Comparison of ENCODE assay signal across 27 mouse cellular contexts in the genomic region with DNA sequence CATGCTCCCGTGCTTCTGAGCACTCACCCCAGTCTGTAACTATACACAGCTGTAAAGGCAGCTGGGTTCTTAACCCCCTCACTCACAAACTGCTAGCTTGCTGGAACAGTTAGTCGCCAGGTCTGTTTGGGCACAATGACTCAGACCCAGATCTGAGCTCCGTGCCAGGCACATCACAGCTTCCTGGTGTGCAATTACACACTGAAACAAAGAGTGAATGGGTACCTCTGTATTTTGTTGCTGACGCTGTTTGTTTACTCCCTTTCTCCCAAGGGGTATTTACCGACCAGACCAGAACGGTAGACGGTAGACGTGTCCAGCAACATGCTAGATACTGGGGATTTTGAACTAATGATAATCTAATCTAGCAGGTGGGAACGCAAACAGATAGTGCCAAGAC.
A peak's percentile ranks its signal among the peaks of the same experiment; 100 is the strongest.
DNase-seq lines count a peak whose midpoint lies in the region; ATAC-seq and TF ChIP-seq lines count a peak whose summit lies in the region.
"Had no signal": no experiment of that assay in that cellular context is flagged by ENCODE, and none has a peak within 500 bp of the region (broad histone marks: within the 10 kb centered on the region; RNA-seq: fewer than 3 reads in every experiment).

No protein-coding gene starts in this region.

- ATAC-seq in heart, embryonic 15.5 days (replicated peaks; ENCODE audit: insufficient number of reproducible peaks, insufficient read depth, low FRiP score, low read depth) = no peak
- ATAC-seq in neural tube, embryonic 14.5 days (ENCODE audit: low read depth) = peak; percentile 28; the same call in 1 of the 2 replicates
- no peak for ATAC-seq in neural tube, embryonic 15.5 days (ENCODE audit: low FRiP score)
- peak; percentile 64 for ATAC-seq in stomach, postnatal 0 days (ENCODE audit: low FRiP score, low TSS enrichment)
- ATAC-seq: forebrain, embryonic 15.5 days; intestine, postnatal 0 days; Patski had no signal

- H3K4me1 ChIP-seq in heart, embryonic 15.5 days (replicated peaks) = peaks cover 10% of the 10 kb centered on the region
- peaks cover 8% of the 10 kb centered on the region; the same call in 1 of the 2 replicates for H3K4me1 ChIP-seq in heart, embryonic 10.5 days
- H3K4me1 ChIP-seq in neural tube, embryonic 14.5 days (ENCODE audit: control insufficient read depth, insufficient read depth, low read length) = no peaks in the 10 kb centered on the region
- peaks cover 10% of the 10 kb centered on the region; the same call in 1 of the 2 replicates for H3K4me1 ChIP-seq in neural tube, embryonic 15.5 days
- no peaks in the 10 kb centered on the region for H3K4me1 ChIP-seq in stomach, postnatal 0 days (replicated peaks; ENCODE audit: control insufficient read depth, insufficient read depth)
- H3K4me1 ChIP-seq: liver, embryonic 15.5 days had no signal

- no peaks in the 10 kb centered on the region for H3K9me3 ChIP-seq in heart, embryonic 15.5 days (replicated peaks)
- no peaks in the 10 kb centered on the region for H3K9me3 ChIP-seq in heart, embryonic 10.5 days
- H3K9me3 ChIP-seq in neural tube, embryonic 14.5 days (ENCODE audit: control insufficient read depth, low read length) = peaks cover 2% of the 10 kb centered on the region; the same call in 1 of the 2 replicates
- H3K9me3 ChIP-seq in neural tube, embryonic 15.5 days (replicated peaks) = no peaks in the 10 kb centered on the region
- H3K9me3 ChIP-seq in stomach, postnatal 0 days (ENCODE audit: control insufficient read depth, low read length) = no peaks in the 10 kb centered on the region
- H3K9me3 ChIP-seq: forebrain, embryonic 15.5 days; liver, embryonic 15.5 days had no signal

- no peaks in the 10 kb centered on the region for H3K27me3 ChIP-seq in heart, embryonic 15.5 days
- H3K27me3 ChIP-seq in heart, embryonic 10.5 days (ENCODE audit: insufficient read depth, poor library complexity, severe bottlenecking) = no peaks in the 10 kb centered on the region
- no peaks in the 10 kb centered on the region for H3K27me3 ChIP-seq in neural tube, embryonic 14.5 days (ENCODE audit: control insufficient read depth, insufficient read depth, low read length)
- no peaks in the 10 kb centered on the region for H3K27me3 ChIP-seq in neural tube, embryonic 15.5 days (replicated peaks)
- H3K27me3 ChIP-seq in stomach, postnatal 0 days (ENCODE audit: control insufficient read depth, insufficient read depth, low read length) = no peaks in the 10 kb centered on the region
- H3K27me3 ChIP-seq: CH12.LX; embryonic facial prominence, embryonic 12.5 days; forebrain, embryonic 15.5 days; limb, embryonic 12.5 days; liver, embryonic 15.5 days; Patski had no signal

- H3K4me3 ChIP-seq in heart, embryonic 15.5 days = no peak overlapping the region
- no peak overlapping the region for H3K4me3 ChIP-seq in heart, embryonic 10.5 days
- no peak overlapping the region for H3K4me3 ChIP-seq in neural tube, embryonic 14.5 days (ENCODE audit: low read depth, low read length)
- no peak overlapping the region for H3K4me3 ChIP-seq in neural tube, embryonic 15.5 days (replicated peaks)
- no peak overlapping the region for H3K4me3 ChIP-seq in stomach, postnatal 0 days (ENCODE audit: low read depth, low read length)
- H3K4me3 ChIP-seq: embryonic facial prominence, embryonic 12.5 days; forebrain, embryonic 10.5 days; forebrain, embryonic 15.5 days; hindbrain, embryonic 10.5 days; limb, embryonic 12.5 days; liver, embryonic 15.5 days had no signal

- peak overlapping the region; percentile 32; the same call in 1 of the 2 replicates for H3K27ac ChIP-seq in heart, embryonic 15.5 days
- no peak overlapping the region for H3K27ac ChIP-seq in heart, embryonic 10.5 days
- no peak overlapping the region for H3K27ac ChIP-seq in neural tube, embryonic 14.5 days (ENCODE audit: low read depth, low read length)
- no peak overlapping the region for H3K27ac ChIP-seq in neural tube, embryonic 15.5 days (replicated peaks)
- H3K27ac ChIP-seq in stomach, postnatal 0 days (replicated peaks) = no peak overlapping the region
- H3K27ac ChIP-seq: embryonic facial prominence, embryonic 12.5 days; forebrain, embryonic 10.5 days; forebrain, embryonic 15.5 days; hindbrain, embryonic 10.5 days; limb, embryonic 12.5 days; liver, embryonic 15.5 days had no signal

- TF ChIP-seq CTCF in stomach, postnatal 0 days (IDR thresholded peaks at IDR 0.05; ENCODE audit: low read depth) = no peak

- no peak overlapping the region for H3K4me2 ChIP-seq in heart, embryonic 15.5 days
- no peak overlapping the region for H3K4me2 ChIP-seq in neural tube, embryonic 14.5 days (ENCODE audit: low read depth, low read length)
- H3K4me2 ChIP-seq in neural tube, embryonic 15.5 days = no peak overlapping the region
- no peak overlapping the region for H3K4me2 ChIP-seq in stomach, postnatal 0 days (replicated peaks; ENCODE audit: low read depth)
- H3K4me2 ChIP-seq: embryonic facial prominence, embryonic 12.5 days; forebrain, embryonic 15.5 days; limb, embryonic 12.5 days; liver, embryonic 15.5 days; lung, embryonic 14.5 days had no signal

- H3K36me3 ChIP-seq in heart, embryonic 15.5 days = no peaks in the 10 kb centered on the region
- H3K36me3 ChIP-seq in heart, embryonic 10.5 days = no peaks in the 10 kb centered on the region
- no peaks in the 10 kb centered on the region for H3K36me3 ChIP-seq in neural tube, embryonic 14.5 days (ENCODE audit: control insufficient read depth, insufficient read depth, low read length)
- no peaks in the 10 kb centered on the region for H3K36me3 ChIP-seq in neural tube, embryonic 15.5 days
- no peaks in the 10 kb centered on the region for H3K36me3 ChIP-seq in stomach, postnatal 0 days (ENCODE audit: control insufficient read depth, insufficient read depth, low read length)
- H3K36me3 ChIP-seq: forebrain, embryonic 15.5 days; liver, embryonic 15.5 days had no signal

- no peak for DNase-seq in heart, embryonic 10.5 days (ENCODE audit: low spot score)
- DNase-seq in brain, adult 2 months (ENCODE audit: low read depth, low spot score) = peak; percentile 22
- DNase-seq in stomach, postnatal 0 days (ENCODE audit: low spot score) = peak; percentile 35
- DNase-seq in spleen, adult 18-20 months = no peak
- DNase-seq: adrenal gland, postnatal 14 days; cerebellum, adult 11-12 months; cerebellum, adult 9-11 months; embryo, embryonic 11 days; kidney, adult 9 months; kidney, postnatal 10 days; lung, embryonic 14.5 days; lung, postnatal 14 days; midbrain, embryonic 14.5 days; thymus, adult 18-20 months; thymus, postnatal 25 days had no signal

- H3K9ac ChIP-seq in heart, embryonic 15.5 days = no peak overlapping the region
- H3K9ac ChIP-seq in neural tube, embryonic 14.5 days (replicated peaks; ENCODE audit: low read depth, low read length) = no peak overlapping the region
- no peak overlapping the region for H3K9ac ChIP-seq in neural tube, embryonic 15.5 days (replicated peaks)
- no peak overlapping the region for H3K9ac ChIP-seq in stomach, postnatal 0 days (ENCODE audit: low read length)
- H3K9ac ChIP-seq: embryonic facial prominence, embryonic 12.5 days; forebrain, embryonic 15.5 days; limb, embryonic 12.5 days; liver, embryonic 15.5 days; lung, embryonic 14.5 days had no signal

- no peak for TF ChIP-seq EP300 in stomach, postnatal 0 days (optimal IDR thresholded peaks at IDR 0.05)

- WGBS in heart, embryonic 15.5 days = 63% methylated on average over 9 of the region's 9 CpGs
- 66% methylated on average over 9 of the region's 9 CpGs for WGBS in heart, embryonic 10.5 days
- WGBS in neural tube, embryonic 14.5 days = 71% methylated on average over 9 of the region's 9 CpGs
- WGBS in neural tube, embryonic 15.5 days = 61% methylated on average over 9 of the region's 9 CpGs
- WGBS in stomach, postnatal 0 days = 55% methylated on average over 9 of the region's 9 CpGs

Comparison
In these comparisons a context has a peak if more than half of its experiments do, and no peak if none do; other contexts are left out.
1. ATAC-seq: peak in neural tube, embryonic 14.5 days (single experiment) and stomach, postnatal 0 days (single experiment); none in heart, embryonic 15.5 days (single experiment) and neural tube, embryonic 15.5 days (single experiment).
2. DNase-seq: peak in brain, adult 2 months (single experiment) and stomach, postnatal 0 days (single experiment); none in heart, embryonic 10.5 days (single experiment) and spleen, adult 18-20 months (0 of 2).